Mouse (Mus musculus): ENCODE data around the gene Olfr655.

Gene Olfr655

DNA sequence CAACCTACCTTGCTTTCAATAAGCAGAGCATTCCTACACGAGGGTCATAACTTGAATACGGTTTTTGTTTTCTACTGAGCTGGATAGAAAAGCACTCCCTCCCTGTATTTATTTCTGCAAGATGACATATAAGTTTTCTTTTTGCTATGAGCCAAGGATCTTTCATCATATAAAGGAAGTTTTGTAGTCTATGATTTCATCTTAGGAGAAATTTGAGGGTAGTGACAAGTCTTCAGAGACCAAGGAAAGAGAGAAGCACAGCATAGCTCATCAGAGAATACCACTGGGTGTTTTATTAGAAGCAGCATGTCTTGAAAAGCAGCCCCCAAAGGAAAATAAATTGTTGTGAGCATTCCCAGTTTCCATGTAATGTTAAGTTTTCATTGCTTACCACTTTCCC lies at the start of gene Olfr655:
Gene Olfr655 (minus strand): TSS at position 101 of the 400 bp plus-strand sequence.
- DNase-seq (ENCODE audit: low spot score in 2 of 2) = no peak

GRCm38 (mm10) chr7:104646841-104647482 lies 45.4 kb upstream of the Olfr655 start, which contains the start of gene Olfr658:
Olfr658 (minus strand) TSS chr7:104647305.
- peak; percentile 7 to 10 for DNase-seq (ENCODE audit: low spot score in 2 of 2)

DNA sequence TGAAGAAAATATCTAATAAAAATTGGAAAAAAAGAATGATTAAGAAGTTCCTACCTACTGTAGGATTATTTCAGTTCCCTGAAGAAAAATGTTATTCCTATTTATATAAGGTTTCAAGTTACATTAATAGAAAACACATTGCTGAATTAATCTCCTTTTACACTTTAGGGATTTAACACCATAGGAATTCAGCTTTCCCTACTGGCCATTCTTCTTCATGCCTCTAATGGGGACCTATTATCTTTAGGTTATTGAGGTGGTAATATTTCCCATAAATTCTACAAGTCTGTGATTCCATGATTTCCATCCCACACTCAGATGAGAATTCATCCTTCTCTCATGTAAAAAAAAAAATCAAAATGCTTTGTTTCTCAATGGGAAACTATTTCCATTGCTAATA lies 22.9 kb upstream of the Olfr655 start, which contains the start of gene Olfr657:
Gene Olfr657 (plus strand): TSS at position 301 of the 400 bp plus-strand sequence.
- no peak for DNase-seq (ENCODE audit: low spot score in 2 of 2)

GRCm38 (mm10) chr7:104613655-104614054 lies 12.1 kb upstream of the Olfr655 start, which contains the start of gene Olfr656:
Olfr656 (plus strand) TSS chr7:104613955.
- no peak for DNase-seq (ENCODE audit: low spot score in 2 of 2)

GRCm38 (mm10) chr7:104604727-104605126 lies 3.1 kb upstream of the Olfr655 start:
- DNase-seq (ENCODE audit: low spot score in 2 of 2) = no peak

DNA sequence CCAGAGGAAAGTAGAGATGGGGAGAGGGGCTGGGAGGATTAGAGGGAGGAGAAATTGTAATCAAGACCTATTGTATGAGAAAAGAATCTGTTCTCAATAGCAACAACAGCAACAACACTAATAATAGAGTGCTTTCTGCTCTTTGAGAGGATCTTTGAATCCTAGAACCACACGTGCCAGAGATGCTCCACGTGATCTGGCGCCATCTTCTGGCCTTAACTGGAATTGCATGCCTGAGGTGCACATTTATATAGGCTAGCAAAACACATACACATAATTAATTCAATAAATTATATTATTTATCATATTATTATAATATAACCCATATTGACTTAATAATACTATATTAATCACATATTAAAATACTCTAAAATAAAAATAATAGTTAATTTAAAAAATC lies 1.6 kb upstream of the Olfr655 start:
- DNase-seq (ENCODE audit: low spot score in 2 of 2) = no peak

DNA sequence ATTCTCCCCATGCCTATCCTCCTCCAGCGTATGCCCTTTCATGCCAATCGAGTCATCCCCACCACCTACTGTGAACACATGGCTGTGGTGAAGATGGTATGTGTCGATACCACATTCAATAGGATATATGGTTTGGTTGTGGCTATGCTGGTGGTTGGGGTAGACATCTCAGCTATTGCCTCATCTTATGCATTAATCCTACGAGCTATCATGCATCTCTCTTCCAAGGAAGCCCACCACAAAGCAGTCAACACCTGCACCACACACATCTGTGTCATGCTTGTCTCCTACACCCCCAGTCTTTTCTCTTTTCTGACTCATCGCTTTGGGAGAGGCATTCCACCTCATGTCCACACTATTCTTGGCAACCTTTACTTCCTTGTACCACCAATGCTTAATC lies 13.3 kb downstream of the Olfr655 start:
- DNase-seq (ENCODE audit: low spot score in 2 of 2) = no peak

- DNase-seq (ENCODE audit: low spot score in 2 of 2) = no peak
These were observed 14.9 kb downstream of the Olfr655 start, which contains the start of gene Olfr654 for GRCm38 (mm10) chr7:104586725-104587124. Olfr654 (plus strand) TSS chr7:104587025.

DNA sequence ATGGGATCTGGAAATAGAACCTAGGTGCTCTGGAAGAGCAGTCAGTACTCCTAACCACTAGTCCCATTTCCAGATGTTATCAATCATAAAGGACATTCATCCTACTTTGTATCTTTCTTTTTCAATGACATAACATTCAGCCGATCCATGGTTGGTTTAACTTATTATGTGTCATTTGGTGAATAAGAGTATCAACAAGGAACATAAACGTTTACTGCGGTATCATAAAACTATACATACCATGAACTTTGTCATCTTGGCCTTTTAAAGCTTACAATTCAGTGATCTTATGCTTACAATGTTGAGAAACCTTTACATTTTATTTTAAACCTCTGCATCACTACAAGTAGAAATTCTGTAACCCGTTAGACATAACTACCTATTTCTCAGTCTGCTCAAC lies 20.1 kb downstream of the Olfr655 start:
- DNase-seq (ENCODE audit: low spot score in 2 of 2) = no peak

DNA sequence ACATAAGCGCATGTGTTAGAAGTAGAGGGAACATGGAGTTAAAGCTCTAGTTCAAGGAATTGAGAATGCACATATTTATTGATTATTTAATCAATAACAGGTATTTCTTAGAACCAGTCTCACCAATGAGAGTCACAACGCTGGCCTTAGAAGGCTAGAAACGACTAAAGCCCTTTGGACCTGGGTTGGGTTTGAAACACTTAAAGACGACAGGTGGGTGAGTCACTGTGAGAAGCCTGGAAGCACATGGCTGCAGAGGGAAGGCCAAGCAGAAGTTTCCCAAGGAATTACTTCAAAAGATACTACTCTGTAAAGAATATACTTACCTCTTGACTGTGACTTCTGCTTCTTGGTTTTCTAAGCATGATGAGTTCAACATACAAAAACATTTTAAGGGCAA lies 20.7 kb downstream of the Olfr655 start:
- DNase-seq (ENCODE audit: low spot score in 2 of 2) = no peak

DNA sequence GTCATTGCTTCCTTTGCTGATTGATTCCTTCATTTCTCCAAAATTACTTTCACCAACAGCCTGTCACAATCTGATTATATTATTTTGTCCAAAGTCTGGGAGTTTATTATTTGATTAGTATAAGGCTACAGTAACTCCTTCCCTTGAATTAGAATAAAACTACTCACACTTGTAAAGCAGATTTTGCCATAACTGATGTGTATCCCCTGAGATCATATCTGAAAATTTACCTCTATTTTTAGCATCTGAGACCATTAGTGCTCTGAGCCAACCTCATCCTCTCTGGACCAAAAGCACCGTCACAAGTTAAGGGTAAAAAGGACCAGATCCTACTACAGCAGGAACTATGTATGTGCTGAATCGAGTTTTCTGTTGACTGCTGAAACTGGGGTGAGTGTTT lies 24.6 kb downstream of the Olfr655 start, which contains the start of gene Olfr653:
Gene Olfr653 (plus strand): TSS at position 301 of the 400 bp plus-strand sequence.
- no peak for DNase-seq (ENCODE audit: low spot score in 2 of 2)

DNA sequence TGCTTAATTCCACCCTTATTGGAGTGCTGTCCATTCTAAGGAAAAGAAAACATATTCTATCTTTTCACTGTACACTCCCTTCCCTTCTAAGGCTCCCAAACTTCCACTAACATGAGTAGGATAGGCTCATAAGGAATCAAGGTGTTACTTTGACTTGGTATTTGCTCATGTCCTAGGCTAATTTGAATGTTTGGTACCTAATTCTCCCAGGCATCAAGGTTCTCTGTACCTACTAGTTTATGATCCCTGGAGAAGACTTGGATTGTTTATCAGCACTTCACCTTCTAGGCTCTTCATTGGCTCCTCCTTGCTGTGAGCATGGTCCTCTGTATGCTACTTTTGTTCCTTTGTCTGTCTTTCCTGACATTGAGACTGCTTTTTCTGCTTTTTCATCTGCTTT lies 41.0 kb downstream of the Olfr655 start, which contains the start of gene Olfr652:
Gene Olfr652 (plus strand): TSS at position 301 of the 400 bp plus-strand sequence.
- no peak for DNase-seq (ENCODE audit: low spot score in 2 of 2)

- no peak for DNase-seq (ENCODE audit: low spot score in 2 of 2)
These were observed 48.9 kb downstream of the Olfr655 start for GRCm38 (mm10) chr7:104552700-104553099.

GRCm38 (mm10) chr7:104549833-104550232 lies 51.7 kb downstream of the Olfr655 start, which contains the start of gene Olfr651:
Olfr651 (plus strand) TSS chr7:104550133.
- no peak for DNase-seq (ENCODE audit: low spot score in 2 of 2)

Measured in frontal cortex, postnatal 25 days (tissue).